Mouse (Mus musculus): ENCODE results near the gene Gm10447. TPM values are rescaled to one million over a fixed set of nuclear protein-coding genes. Genes with fewer than 3 reads are reported as not detected.

Gene Gm10447
- total RNA-seq (2015; ENCODE audit: low replicate concordance) (not detected in 2 replicates), total RNA-seq (2017; ENCODE audit: low replicate concordance) (not detected in 2 replicates)

GRCm38 (mm10) chr11:53456474-53457371, at the start of gene Gm10447, which contains the start of gene Shroom1:
Gm10447 (minus strand) TSS chr11:53457110.
Shroom1 (plus strand) TSS chr11:53457205.
- ATAC-seq (replicated peaks; ENCODE audit: low FRiP score, poor library complexity, severe bottlenecking), result no peak

GRCm38 (mm10) chr11:53505026-53505663, 48.2 kb upstream of the Gm10447 start:
- no peak for ATAC-seq (replicated peaks; ENCODE audit: low FRiP score, poor library complexity, severe bottlenecking)

- no peak for ATAC-seq (replicated peaks; ENCODE audit: low FRiP score, poor library complexity, severe bottlenecking)
Observed at GRCm38 (mm10) chr11:53504376-53504775, 47.5 kb upstream of the Gm10447 start.

- ATAC-seq (replicated peaks; ENCODE audit: low FRiP score, poor library complexity, severe bottlenecking), result no peak
Observed at GRCm38 (mm10) chr11:53503738-53504137, 46.8 kb upstream of the Gm10447 start.

GRCm38 (mm10) chr11:53502039-53502765, 45.3 kb upstream of the Gm10447 start:
- peak; percentile 53; the same call in 1 of the 2 replicates for ATAC-seq (replicated peaks; ENCODE audit: low FRiP score, poor library complexity, severe bottlenecking)

- ATAC-seq (replicated peaks; ENCODE audit: low FRiP score, poor library complexity, severe bottlenecking), result peak; percentile 76
Observed at GRCm38 (mm10) chr11:53500569-53500968, 43.7 kb upstream of the Gm10447 start.

GRCm38 (mm10) chr11:53496946-53497345, 40.0 kb upstream of the Gm10447 start:
- ATAC-seq (replicated peaks; ENCODE audit: low FRiP score, poor library complexity, severe bottlenecking), result no peak

- no peak for ATAC-seq (replicated peaks; ENCODE audit: low FRiP score, poor library complexity, severe bottlenecking)
Observed at GRCm38 (mm10) chr11:53495417-53495816, 38.5 kb upstream of the Gm10447 start.

GRCm38 (mm10) chr11:53493243-53493955, 36.5 kb upstream of the Gm10447 start:
- no peak for ATAC-seq (replicated peaks; ENCODE audit: low FRiP score, poor library complexity, severe bottlenecking)

GRCm38 (mm10) chr11:53491954-53492401, 35.1 kb upstream of the Gm10447 start:
- ATAC-seq (replicated peaks; ENCODE audit: low FRiP score, poor library complexity, severe bottlenecking), result no peak

GRCm38 (mm10) chr11:53489421-53489820, 32.5 kb upstream of the Gm10447 start:
- ATAC-seq (replicated peaks; ENCODE audit: low FRiP score, poor library complexity, severe bottlenecking), result no peak

- no peak for ATAC-seq (replicated peaks; ENCODE audit: low FRiP score, poor library complexity, severe bottlenecking)
Observed at GRCm38 (mm10) chr11:53489007-53489406, 32.1 kb upstream of the Gm10447 start.

- peak; percentile 46; the same call in 1 of the 2 replicates for ATAC-seq (replicated peaks; ENCODE audit: low FRiP score, poor library complexity, severe bottlenecking)
Observed at GRCm38 (mm10) chr11:53486822-53487594, 30.1 kb upstream of the Gm10447 start.

- ATAC-seq (replicated peaks; ENCODE audit: low FRiP score, poor library complexity, severe bottlenecking), result no peak
Observed at GRCm38 (mm10) chr11:53486351-53486750, 29.4 kb upstream of the Gm10447 start.

GRCm38 (mm10) chr11:53485719-53486118, 28.8 kb upstream of the Gm10447 start:
- no peak for ATAC-seq (replicated peaks; ENCODE audit: low FRiP score, poor library complexity, severe bottlenecking)

GRCm38 (mm10) chr11:53483159-53483891, 26.4 kb upstream of the Gm10447 start:
- ATAC-seq (replicated peaks; ENCODE audit: low FRiP score, poor library complexity, severe bottlenecking), result peak; percentile 64

GRCm38 (mm10) chr11:53481088-53481730, 24.3 kb upstream of the Gm10447 start:
- peak; percentile 63 for ATAC-seq (replicated peaks; ENCODE audit: low FRiP score, poor library complexity, severe bottlenecking)
